Mouse (Mus musculus): ENCODE measurements at regions not wholly inside any gene's neighbourhood (a gene's known extent, or its start where the extent isn't known, plus 50 kb on each side); places are given as distances from the start of the nearest gene placed in this dataset.
A peak's percentile ranks its signal among the peaks of the same experiment; 100 is the strongest.

GRCm38 (mm10) chr1:186909518-186910105 lies 57.6 kb upstream of the D1Pas1 start:
- no peak for DNase-seq

DNA sequence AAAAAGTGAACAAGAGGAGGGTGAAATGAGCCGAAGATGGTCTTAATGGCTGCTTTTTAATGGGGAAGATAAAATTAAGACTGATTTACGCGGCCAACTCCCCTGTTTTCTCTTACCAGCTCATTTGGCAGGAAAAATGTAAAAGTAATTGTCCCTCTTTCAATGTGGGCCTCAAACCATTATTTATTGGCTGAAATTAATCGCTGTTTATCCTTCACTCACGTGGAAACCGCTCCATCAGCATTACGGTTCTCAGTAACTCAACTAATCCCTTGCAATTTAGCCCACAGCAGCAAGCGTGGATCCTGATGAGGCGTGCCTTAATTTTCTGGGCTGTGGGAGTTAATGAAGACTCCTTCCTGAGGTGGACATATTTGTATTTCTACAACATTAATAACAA lies 58.1 kb upstream of the D1Pas1 start:
- no peak for DNase-seq

DNA sequence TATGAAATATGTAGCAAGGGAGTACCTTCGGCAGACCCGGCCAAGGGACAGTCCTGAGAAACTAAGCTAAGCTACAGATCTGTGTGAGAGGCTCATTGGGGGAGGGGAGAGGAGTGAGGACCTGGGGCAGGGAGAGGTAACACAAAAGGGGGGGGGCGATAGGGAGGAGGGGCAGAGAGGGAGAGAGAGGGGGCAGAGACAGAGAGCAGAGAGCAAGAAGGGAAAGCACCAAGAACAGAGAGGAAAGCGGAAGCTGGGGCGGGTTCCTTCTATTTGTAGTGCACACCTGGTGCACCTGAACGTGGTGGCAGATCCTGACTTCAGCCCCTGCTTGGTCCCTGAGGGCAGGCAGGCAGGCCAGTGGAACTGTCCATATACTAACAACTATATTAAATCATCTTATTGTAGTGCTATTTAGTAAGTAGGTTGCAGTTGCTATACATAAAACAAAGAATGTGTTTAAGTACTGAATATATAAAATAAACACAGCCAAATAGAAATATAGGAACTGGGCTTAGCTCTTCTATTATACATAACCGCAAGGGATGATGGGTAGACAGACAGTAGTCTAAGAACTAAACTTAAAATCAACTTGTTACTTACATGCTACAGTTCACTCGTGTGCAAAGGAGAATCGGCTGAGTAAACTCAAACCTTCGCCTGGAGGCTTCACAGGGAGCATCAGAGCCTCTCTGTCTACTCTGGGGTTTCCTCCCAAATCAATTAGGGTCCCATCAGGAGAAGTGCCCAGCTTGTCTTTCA lies 59.6 kb upstream of the D1Pas1 start:
- no peak for DNase-seq

DNA sequence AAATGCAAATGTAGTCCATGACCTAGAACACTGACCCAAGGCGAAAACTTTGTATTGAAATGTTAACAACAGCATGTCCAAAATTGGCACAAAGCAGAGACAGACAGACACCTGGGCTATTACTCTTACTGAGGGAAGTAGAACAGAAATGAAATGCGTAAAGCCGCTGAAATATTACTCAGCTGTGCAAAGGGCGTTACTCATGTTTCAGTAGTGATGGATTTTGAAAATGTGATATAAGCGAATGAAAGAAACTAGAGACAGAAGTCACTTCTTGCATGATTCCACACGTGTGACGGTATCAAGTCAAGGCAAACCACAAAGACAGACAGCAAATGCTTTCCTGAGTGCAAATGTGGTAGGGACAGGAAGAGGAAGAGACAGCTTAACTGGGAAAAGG lies 61.3 kb upstream of the D1Pas1 start:
- DNase-seq: no peak

- no peak for DNase-seq
These were observed 65.7 kb upstream of the D1Pas1 start for GRCm38 (mm10) chr1:186901548-186901947.

- DNase-seq: no peak
These were observed 69.0 kb upstream of the D1Pas1 start for GRCm38 (mm10) chr1:186898203-186898602.

DNA sequence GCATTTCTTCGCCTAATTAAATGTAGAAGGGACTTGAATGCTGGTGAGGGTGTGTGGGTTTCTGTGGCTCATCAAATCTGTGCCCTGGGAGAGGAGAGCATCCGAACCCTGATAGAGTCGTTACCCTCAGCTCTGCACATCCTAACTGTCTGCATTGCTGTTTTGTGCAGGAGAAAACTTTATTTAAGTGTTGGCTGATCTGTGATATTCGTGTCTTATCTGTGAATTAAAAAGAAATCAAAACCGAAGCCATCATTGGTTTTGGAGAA lies 77.7 kb upstream of the D1Pas1 start:
- no peak for DNase-seq

- no peak for DNase-seq
These were observed 78.2 kb upstream of the D1Pas1 start for GRCm38 (mm10) chr1:186888767-186889583.

- no peak for DNase-seq
These were observed 80.1 kb upstream of the D1Pas1 start for GRCm38 (mm10) chr1:186887127-186887526.

DNA sequence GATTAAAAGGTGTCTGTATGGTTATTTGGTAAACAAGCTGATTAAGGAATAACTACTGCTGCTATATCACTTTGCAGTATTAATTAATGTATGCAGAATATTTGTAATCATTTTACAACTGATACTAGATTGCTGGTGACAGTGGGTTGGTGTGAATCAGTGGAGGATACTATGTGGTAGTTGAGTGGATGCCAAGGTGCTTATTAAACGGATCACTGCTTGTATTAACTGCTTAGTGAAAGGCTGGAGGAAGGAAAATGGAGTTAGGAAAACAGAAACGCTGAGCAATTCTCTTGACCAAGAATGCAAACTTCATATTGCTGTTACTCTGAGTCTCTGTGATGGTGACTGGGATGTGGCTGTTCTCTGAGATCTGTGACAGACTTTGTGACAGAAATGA lies 86.8 kb upstream of the D1Pas1 start:
- no peak for DNase-seq

GRCm38 (mm10) chr1:186860608-186861444 lies 106.4 kb upstream of the D1Pas1 start:
- DNase-seq: no peak

DNA sequence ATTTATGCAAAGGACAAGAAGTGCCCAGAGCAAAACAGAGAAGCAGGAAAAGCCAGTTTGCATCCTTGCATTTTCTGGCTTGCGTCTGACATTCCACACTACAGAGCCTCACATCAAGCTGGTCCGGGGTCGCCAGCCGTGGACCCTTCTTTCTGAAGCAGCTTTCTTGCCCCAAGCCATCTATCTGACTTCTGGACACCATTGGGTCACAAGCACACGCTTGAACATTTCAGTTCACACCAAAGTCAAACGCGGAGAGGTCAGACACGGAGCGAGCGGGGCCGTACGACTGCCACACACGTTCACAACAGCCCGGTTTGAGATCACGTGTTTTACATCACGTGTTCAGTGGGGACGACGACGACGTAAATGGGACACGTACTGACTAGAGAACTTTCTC lies 108.9 kb upstream of the D1Pas1 start:
- DNase-seq: no peak

- no peak for DNase-seq
These were observed 106.4 kb upstream of the Rrp15 start for GRCm38 (mm10) chr1:186855474-186856036.

GRCm38 (mm10) chr1:186845256-186845655 lies 96.1 kb upstream of the Rrp15 start:
- no peak for DNase-seq

DNA sequence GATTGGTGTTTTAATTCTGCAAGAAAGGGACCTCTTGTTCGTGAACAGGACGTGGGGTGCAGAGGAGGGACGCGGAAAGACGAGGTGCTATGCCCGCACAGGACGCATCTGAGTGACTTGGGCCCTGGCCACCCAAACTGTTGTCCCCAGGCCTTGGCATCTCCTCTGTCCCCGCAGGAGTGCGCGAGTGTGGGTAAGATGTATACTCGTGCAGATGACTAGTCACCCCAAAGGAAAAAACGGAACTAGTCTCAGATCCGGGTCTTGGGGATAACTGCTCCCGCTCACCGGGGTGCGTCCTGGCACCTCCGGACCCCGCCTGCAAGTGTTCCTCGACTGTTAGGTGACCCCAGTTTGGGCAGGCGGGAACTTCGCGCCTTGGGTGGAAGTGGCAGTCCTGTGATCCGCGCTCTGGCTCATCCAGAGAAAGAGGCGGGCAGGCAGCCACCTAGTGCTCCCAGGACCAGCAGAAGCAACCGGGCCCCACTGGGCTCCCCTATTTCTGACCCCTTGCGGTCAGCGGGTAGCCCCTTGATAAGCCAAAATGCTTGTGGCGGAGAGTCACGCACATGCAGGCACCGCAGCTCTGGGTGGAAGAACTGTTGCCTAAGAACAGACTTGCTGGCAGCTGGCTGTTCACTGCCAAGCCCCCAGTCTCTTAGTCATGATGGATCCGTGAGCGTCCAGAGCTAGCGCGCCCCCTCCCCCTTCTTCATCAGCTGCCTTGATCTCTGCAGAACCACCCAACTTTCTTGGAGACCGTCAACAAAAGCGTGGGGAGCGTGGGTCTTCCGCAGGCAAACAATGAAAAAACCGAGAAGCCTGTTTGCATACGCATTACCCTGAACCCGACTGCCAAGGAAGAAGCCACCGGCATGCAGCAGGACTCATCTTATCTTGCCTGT lies 85.0 kb upstream of the Rrp15 start:
- DNase-seq: peak in 1 of 2 experiments; percentile 1

GRCm38 (mm10) chr1:186833441-186833895 lies 84.3 kb upstream of the Rrp15 start:
- DNase-seq: no peak

- peak in 1 of 2 experiments; percentile 27 for DNase-seq
These were observed 78.6 kb upstream of the Rrp15 start for GRCm38 (mm10) chr1:186827773-186828172.

GRCm38 (mm10) chr1:186808192-186808960 lies 59.2 kb upstream of the Rrp15 start:
- DNase-seq: no peak

GRCm38 (mm10) chr1:186804451-186804850 lies 55.3 kb upstream of the Rrp15 start:
- no peak for DNase-seq

Measured in kidney, postnatal 36 days (tissue).